Mouse (Mus musculus): Measurements from ENCODE around the gene St3gal6. TPM values are rescaled to one million over a fixed set of nuclear protein-coding genes. Genes with fewer than 3 reads are reported as not detected.

St3gal6 gene
- polyA plus RNA-seq, 1 experiment: 11.5 TPM

DNA sequence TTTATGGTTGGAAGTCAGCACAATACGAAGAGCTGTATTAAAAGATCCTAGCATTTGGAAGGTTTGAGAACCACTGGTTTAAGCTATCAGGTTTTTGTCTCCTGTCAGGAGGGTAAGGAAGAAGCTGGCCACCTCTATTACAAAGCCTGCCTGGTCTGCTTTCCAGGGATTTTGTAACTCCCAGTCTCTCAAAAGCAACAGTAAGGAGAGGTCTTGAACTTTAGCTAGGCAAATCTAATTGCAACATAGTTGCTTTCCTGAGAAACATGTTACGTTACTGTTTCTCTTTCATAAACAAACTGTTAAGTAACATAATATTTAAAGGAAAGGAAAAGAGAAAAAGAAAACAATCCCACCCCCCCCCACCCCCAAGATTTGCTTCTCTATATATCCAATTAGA, 12.0 kb upstream of the St3gal6 start:
- no peaks in the 10 kb centered on the region for H3K27me3 ChIP-seq (ENCODE audit: control insufficient read depth)
- TF ChIP-seq TAL1 (IDR thresholded peaks at IDR 0.05; ENCODE audit: low read length) (no peak), GATA1 (IDR thresholded peaks at IDR 0.05; ENCODE audit: low read length) (no peak)
- H3K4me1 ChIP-seq (ENCODE audit: control insufficient read depth): peaks cover 70% of the 10 kb centered on the region
- no peaks in the 10 kb centered on the region for H3K9me3 ChIP-seq (ENCODE audit: control insufficient read depth, low read length)
- no peaks in the 10 kb centered on the region; the same call in 1 of the 2 replicates for H3K36me3 ChIP-seq (ENCODE audit: control insufficient read depth)
- no peak overlapping the region for H3K4me3 ChIP-seq (replicated peaks)

GRCm38 (mm10) chr16:58535236-58535635, 11.2 kb upstream of the St3gal6 start:
- Histone ChIP-seq H3K4me3 (replicated peaks) (no peak overlapping the region), H3K4me1 (ENCODE audit: control insufficient read depth) (peaks cover 70% of the 10 kb centered on the region), H3K36me3 (ENCODE audit: control insufficient read depth) (no peaks in the 10 kb centered on the region; the same call in 1 of the 2 replicates), H3K27me3 (ENCODE audit: control insufficient read depth) (no peaks in the 10 kb centered on the region), H3K9me3 (ENCODE audit: control insufficient read depth, low read length) (no peaks in the 10 kb centered on the region)
- no peak for TF ChIP-seq GATA1 (IDR thresholded peaks at IDR 0.05; ENCODE audit: low read length)

GRCm38 (mm10) chr16:58534245-58535142, 10.5 kb upstream of the St3gal6 start:
- H3K4me1 ChIP-seq (ENCODE audit: control insufficient read depth): peaks cover 71% of the 10 kb centered on the region
- H3K27me3 ChIP-seq (ENCODE audit: control insufficient read depth): no peaks in the 10 kb centered on the region
- no peak overlapping the region for H3K4me3 ChIP-seq (replicated peaks)
- TF ChIP-seq TAL1 (IDR thresholded peaks at IDR 0.05; ENCODE audit: low read length) (no peak), GATA1 (IDR thresholded peaks at IDR 0.05; ENCODE audit: low read length) (no peak)
- no peaks in the 10 kb centered on the region; the same call in 1 of the 2 replicates for H3K36me3 ChIP-seq (ENCODE audit: control insufficient read depth)
- H3K9me3 ChIP-seq (ENCODE audit: control insufficient read depth, low read length): no peaks in the 10 kb centered on the region

DNA sequence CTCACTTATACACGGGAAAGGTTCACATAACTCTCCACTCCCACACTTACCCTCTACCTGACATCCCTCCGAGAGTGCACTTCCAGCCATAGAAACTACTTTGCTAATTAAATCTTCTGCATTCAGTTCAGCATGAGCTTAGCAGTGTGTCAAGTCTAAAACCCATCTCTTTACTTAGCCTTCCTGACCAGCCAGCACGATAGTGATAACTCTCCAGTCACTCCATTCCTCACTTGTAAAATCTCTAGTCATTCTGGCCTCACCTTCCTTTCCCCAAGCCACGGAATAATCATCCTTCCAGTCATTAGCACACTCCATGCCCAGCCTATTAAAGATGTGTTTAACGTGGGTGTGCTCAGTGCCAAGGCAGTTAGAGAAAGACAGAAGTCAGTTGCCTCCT, 9.7 kb upstream of the St3gal6 start:
- H3K4me1 ChIP-seq (ENCODE audit: control insufficient read depth): peaks cover 67% of the 10 kb centered on the region
- H3K9me3 ChIP-seq (ENCODE audit: control insufficient read depth, low read length): no peaks in the 10 kb centered on the region

GRCm38 (mm10) chr16:58533254-58533653, 9.2 kb upstream of the St3gal6 start:
- H3K36me3 ChIP-seq (ENCODE audit: control insufficient read depth): no peaks in the 10 kb centered on the region; the same call in 1 of the 2 replicates
- H3K4me3 ChIP-seq (replicated peaks): no peak overlapping the region
- no peaks in the 10 kb centered on the region for H3K9me3 ChIP-seq (ENCODE audit: control insufficient read depth, low read length)
- no peak for TF ChIP-seq GATA1 (IDR thresholded peaks at IDR 0.05; ENCODE audit: low read length)
- TF ChIP-seq TAL1 (IDR thresholded peaks at IDR 0.05; ENCODE audit: low read length): no peak
- peaks cover 63% of the 10 kb centered on the region for H3K4me1 ChIP-seq (ENCODE audit: control insufficient read depth)
- no peaks in the 10 kb centered on the region for H3K27me3 ChIP-seq (ENCODE audit: control insufficient read depth)

More for the DNA sequence above, 9.7 kb upstream of the St3gal6 start:
- Histone ChIP-seq H3K27me3 (ENCODE audit: control insufficient read depth) (no peaks in the 10 kb centered on the region), H3K36me3 (ENCODE audit: control insufficient read depth) (no peaks in the 10 kb centered on the region; the same call in 1 of the 2 replicates), H3K4me3 (replicated peaks) (no peak overlapping the region)
- TF ChIP-seq GATA1 (IDR thresholded peaks at IDR 0.05; ENCODE audit: low read length) (no peak), TAL1 (IDR thresholded peaks at IDR 0.05; ENCODE audit: low read length) (no peak)

DNA sequence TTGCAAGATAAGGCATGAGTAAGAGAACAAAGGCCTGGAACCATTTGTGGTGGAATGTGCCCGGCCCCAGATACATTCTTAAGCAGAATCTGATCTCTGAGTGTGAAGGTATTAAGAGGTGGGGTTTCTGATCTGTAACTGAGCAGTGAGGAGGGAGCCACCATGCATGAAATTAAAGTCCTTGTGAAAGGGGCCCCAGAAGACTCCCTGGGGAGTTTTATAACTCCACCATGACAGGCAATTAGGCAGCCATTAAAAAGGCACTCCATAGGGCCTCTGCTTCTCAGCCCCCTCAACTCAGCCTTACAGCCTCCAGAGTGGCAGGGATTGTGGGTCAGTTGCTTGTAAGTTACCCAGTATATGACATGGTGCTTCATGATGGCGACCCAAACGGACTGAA, 8.5 kb upstream of the St3gal6 start:
- Histone ChIP-seq H3K36me3 (ENCODE audit: control insufficient read depth) (no peaks in the 10 kb centered on the region; the same call in 1 of the 2 replicates), H3K27me3 (ENCODE audit: control insufficient read depth) (no peaks in the 10 kb centered on the region), H3K4me3 (replicated peaks) (no peak overlapping the region), H3K4me1 (ENCODE audit: control insufficient read depth) (peaks cover 66% of the 10 kb centered on the region), H3K9me3 (ENCODE audit: control insufficient read depth, low read length) (no peaks in the 10 kb centered on the region)
- TF ChIP-seq GATA1 (IDR thresholded peaks at IDR 0.05; ENCODE audit: low read length): no peak
- TF ChIP-seq TAL1 (IDR thresholded peaks at IDR 0.05; ENCODE audit: low read length): no peak

DNA sequence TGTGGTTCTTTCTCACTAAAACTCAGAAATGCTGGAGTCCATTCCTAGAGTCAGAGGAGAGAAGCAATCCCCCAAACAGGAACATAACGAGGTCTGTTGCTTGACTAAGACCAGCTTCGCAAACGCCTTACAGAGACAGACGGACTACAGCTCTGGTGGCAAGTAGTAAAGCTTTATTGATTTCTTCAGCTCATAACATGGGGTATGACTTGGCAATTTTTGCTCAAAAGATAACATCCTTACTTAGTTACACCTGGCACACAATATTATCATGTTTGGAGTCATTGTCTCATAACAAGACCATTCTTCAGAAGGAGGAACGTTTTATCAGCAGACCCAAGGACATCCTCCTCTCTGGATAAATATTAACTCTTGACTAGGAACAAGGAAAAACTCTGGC, 3.8 kb upstream of the St3gal6 start:
- Histone ChIP-seq H3K4me3 (replicated peaks) (no peak overlapping the region), H3K36me3 (ENCODE audit: control insufficient read depth) (no peaks in the 10 kb centered on the region), H3K4me1 (ENCODE audit: control insufficient read depth) (peaks cover 77% of the 10 kb centered on the region), H3K27me3 (ENCODE audit: control insufficient read depth) (no peaks in the 10 kb centered on the region), H3K9me3 (ENCODE audit: control insufficient read depth, low read length) (no peaks in the 10 kb centered on the region)
- TF ChIP-seq GATA1 (IDR thresholded peaks at IDR 0.05; ENCODE audit: low read length): no peak
- no peak for TF ChIP-seq TAL1 (IDR thresholded peaks at IDR 0.05; ENCODE audit: low read length)

DNA sequence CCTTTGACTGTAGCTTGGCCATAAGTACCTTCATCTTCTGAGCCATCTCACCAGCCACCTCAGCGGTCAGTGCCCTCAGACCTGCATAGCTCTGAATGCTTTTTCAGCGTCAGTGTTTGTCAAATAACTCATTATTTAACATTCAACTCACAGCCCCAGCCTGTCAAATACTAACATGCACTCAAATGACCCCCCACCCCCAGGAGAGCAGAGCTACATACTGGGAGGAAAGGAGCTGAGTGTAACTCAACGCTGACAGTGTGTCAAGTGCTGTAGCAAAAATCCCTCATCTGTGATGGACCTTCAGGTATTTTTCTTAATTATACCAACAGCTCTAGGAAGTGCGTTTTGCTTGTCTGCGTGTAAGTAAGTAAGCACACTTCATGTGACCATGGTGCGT, 2.7 kb upstream of the St3gal6 start:
- Histone ChIP-seq H3K9me3 (ENCODE audit: control insufficient read depth, low read length) (no peaks in the 10 kb centered on the region), H3K27me3 (ENCODE audit: control insufficient read depth) (no peaks in the 10 kb centered on the region), H3K4me1 (ENCODE audit: control insufficient read depth) (peaks cover 73% of the 10 kb centered on the region), H3K36me3 (ENCODE audit: control insufficient read depth) (no peaks in the 10 kb centered on the region), H3K4me3 (replicated peaks) (no peak overlapping the region)
- no peak for TF ChIP-seq TAL1 (IDR thresholded peaks at IDR 0.05; ENCODE audit: low read length)
- TF ChIP-seq GATA1 (IDR thresholded peaks at IDR 0.05; ENCODE audit: low read length): no peak

GRCm38 (mm10) chr16:58525832-58526231, 1.8 kb upstream of the St3gal6 start:
- Histone ChIP-seq H3K9me3 (ENCODE audit: control insufficient read depth, low read length) (no peaks in the 10 kb centered on the region), H3K4me3 (replicated peaks) (no peak overlapping the region), H3K27me3 (ENCODE audit: control insufficient read depth) (no peaks in the 10 kb centered on the region), H3K36me3 (ENCODE audit: control insufficient read depth) (no peaks in the 10 kb centered on the region), H3K4me1 (ENCODE audit: control insufficient read depth) (peaks cover 74% of the 10 kb centered on the region)
- peak; percentile 44; the same call in 1 of the 3 replicates for TF ChIP-seq TAL1 (IDR thresholded peaks at IDR 0.05; ENCODE audit: low read length)
- peak; percentile 57 for TF ChIP-seq GATA1 (IDR thresholded peaks at IDR 0.05; ENCODE audit: low read length)
